Mouse (Mus musculus): Measurements from ENCODE around the gene 4930562C15Rik.

GRCm38 (mm10) chr16:4892171-4892570, 57.0 kb downstream of the 4930562C15Rik start:
- TF ChIP-seq CTCF (IDR thresholded peaks at IDR 0.05 in 2 of 3, conservative IDR thresholded peaks at IDR 0.05 in 1 of 3; ENCODE audit: control insufficient read depth in 1 of 3, insufficient read depth in 1 of 3, low read depth in 2 of 3, low read length in 3 of 3, poor library complexity in 1 of 3, severe bottlenecking in 1 of 3), result no peak
- TF ChIP-seq POLR2A (IDR thresholded peaks at IDR 0.05; ENCODE audit: control insufficient read depth in 1 of 2, insufficient read depth in 1 of 2, low read depth in 1 of 2, low read length in 2 of 2, poor library complexity in 1 of 2), result no peak
- no peak for TF ChIP-seq MAFK (IDR thresholded peaks at IDR 0.05; ENCODE audit: borderline replicate concordance, low read depth, low read length)
- TF ChIP-seq NRF1 (IDR thresholded peaks at IDR 0.05; ENCODE audit: insufficient read depth, low read depth, low read length, poor library complexity, severe bottlenecking), result no peak
- no peak for TF ChIP-seq MAX (IDR thresholded peaks at IDR 0.05; ENCODE audit: low read length)
- no peak for TF ChIP-seq ZC3H11A (IDR thresholded peaks at IDR 0.05; ENCODE audit: low read depth, low read length)
- no peak for TF ChIP-seq SMC3 (IDR thresholded peaks at IDR 0.05; ENCODE audit: low read depth, low read length)
- no peak for TF ChIP-seq SIN3A (IDR thresholded peaks at IDR 0.05; ENCODE audit: low read length)
